Mouse (Mus musculus) lung, postnatal 0 days (tissue): ENCODE measurements at regions not wholly inside any gene's neighbourhood (a gene's known extent, or its start where the extent isn't known, plus 50 kb on each side); places are given as distances from the start of the nearest gene placed in this dataset.

Experiments used
- CTCF ChIP-seq: IDR thresholded peaks from 2 replicates; pipeline ENCODE4 v1.5.1; 2016; ENCODE audit warnings: antibody characterized with exemption, mild to moderate bottlenecking
- EP300 ChIP-seq: IDR thresholded peaks from 2 replicates; pipeline ENCODE4 v1.6.1; 2016; ENCODE audit warnings: antibody characterized with exemption, mild to moderate bottlenecking, control low read depth

- TF ChIP-seq CTCF (no peak), EP300 (no peak)
Observed at GRCm38 (mm10) chr16:5759021-5759420, 126.1 kb upstream of the Rbfox1 start.
